Mouse (Mus musculus) forebrain, embryonic 14.5 days (tissue): ENCODE results near the gene Hmgb1. TPM values are rescaled to one million over a fixed set of nuclear protein-coding genes. Genes with fewer than 3 reads are reported as not detected.

Source experiments
- ATAC-seq: fragments of 200-750 bp; cut with Nextera tagmentation; 2 replicates; pipeline ENCODE4 v1.8.0; 2017; ENCODE audit warnings: mild to moderate bottlenecking, moderate library complexity
- DNase-seq: peaks from one replicate; pipeline ENCODE4 v3.0.0-alpha.2; 2015; ENCODE audit warnings: low spot score
- H3K27ac ChIP-seq: fragments of 300-500 bp; sonication (generic); 2 replicates; pipeline ENCODE4 v1.5.1; 2014; ENCODE audit warnings: low read depth, mild to moderate bottlenecking, control low read depth, low read length, moderate library complexity
- H3K27me3 ChIP-seq: fragments of 300-500 bp; sonication (generic); replicated peaks from 2 replicates; pipeline ENCODE4 v1.6.1; 2014; ENCODE audit warnings: low read length, control low read depth, mixed read lengths; ENCODE audit not compliant: control insufficient read depth, insufficient read depth
- H3K36me3 ChIP-seq: fragments of 300-500 bp; sonication (generic); 2 replicates; pipeline ENCODE4 v1.6.1; 2014; ENCODE audit warnings: low read length, control low read depth; ENCODE audit not compliant: control insufficient read depth, insufficient read depth
- H3K4me1 ChIP-seq: fragments of 300-500 bp; sonication (generic); 2 replicates; pipeline ENCODE4 v1.6.1; 2014; ENCODE audit warnings: antibody characterized with exemption, low read length, control low read depth; ENCODE audit not compliant: control insufficient read depth, insufficient read depth
- H3K4me2 ChIP-seq: fragments of 300-500 bp; sonication (generic); 2 replicates; pipeline ENCODE4 v1.6.1; 2014; ENCODE audit warnings: mild to moderate bottlenecking, control low read depth, low read length
- H3K4me3 ChIP-seq: fragments of 300-500 bp; sonication (generic); 2 replicates; pipeline ENCODE4 v1.5.1; 2014; ENCODE audit warnings: low read depth, low read length, control low read depth
- H3K9ac ChIP-seq: fragments of 300-500 bp; sonication (generic); 2 replicates; pipeline ENCODE4 v1.6.1; 2014; ENCODE audit warnings: mild to moderate bottlenecking, low read length, control low read depth, moderate library complexity
- H3K9me3 ChIP-seq: fragments of 300-500 bp; sonication (generic); replicated peaks from 2 replicates; pipeline ENCODE4 v1.6.1; 2016; ENCODE audit warnings: low read length, control low read depth, mixed read lengths; ENCODE audit not compliant: control insufficient read depth
- WGBS: fragments of 180-500 bp; shearing (Covaris S2); extraction: QIAGEN DNeasy Blood & Tissue Kit; methylation state at CpG from one replicate; pipeline ENCODE4 v1.1.7; 2014; 5-methylcytosine and 5-hydroxymethylcytosine counted together
- polyA plus RNA-seq: library from polyadenylated mRNA; unstranded; fragments of >200 nt; fragmentation: Nextera tagmentation; extraction: Ambion mirVana; gene quantifications from 2 replicates; pipeline ENCODE4 v1.2.1, GENCODE M21; 2014

Gene Hmgb1
- polyA plus RNA-seq, 1 experiment from 2014 or later, result 1,219 TPM

DNA sequence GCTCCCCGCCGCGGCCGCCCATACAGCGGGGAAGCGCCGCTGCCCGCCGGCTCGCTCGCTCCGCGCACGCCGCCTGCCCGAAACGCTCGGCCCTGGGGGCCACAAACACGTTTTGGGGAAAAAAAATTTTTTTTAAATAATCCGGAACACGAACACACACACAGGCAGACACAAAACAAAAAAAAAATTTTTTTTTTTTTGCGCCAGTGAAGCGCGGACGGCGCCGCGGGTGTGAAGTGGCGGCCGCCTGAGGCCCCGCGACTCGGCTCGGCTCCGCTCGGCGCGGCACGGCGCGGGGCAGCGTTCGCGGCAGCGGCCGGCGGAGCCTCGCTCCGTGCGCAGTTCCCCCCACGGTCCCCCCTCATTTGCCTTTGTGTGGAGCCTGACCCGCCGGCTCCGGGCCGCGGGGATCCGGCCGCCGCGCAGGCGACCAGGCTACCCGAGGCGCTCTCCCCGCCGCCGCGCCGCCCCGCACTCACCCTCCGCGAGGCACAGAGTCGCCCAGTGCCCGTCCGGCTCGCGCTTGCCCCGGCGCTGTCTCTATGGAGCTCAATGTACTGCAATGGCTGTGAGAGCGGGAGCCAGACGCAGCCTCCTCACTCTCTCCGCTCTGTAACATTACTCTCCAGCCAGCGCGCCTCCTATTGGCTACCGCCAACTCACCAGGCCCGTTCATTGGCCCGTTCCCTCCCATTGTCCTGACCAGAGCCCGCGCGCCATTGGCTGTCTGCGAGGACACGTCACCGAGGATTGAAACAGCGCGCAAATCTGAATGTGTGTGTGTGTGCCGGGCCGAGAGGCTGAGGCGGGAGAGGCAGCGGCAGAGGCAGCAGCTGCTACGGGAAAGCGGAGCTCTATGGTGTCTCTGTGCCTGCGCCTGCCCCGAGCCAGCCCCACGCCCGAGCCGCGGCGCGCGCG, 131.6 kb downstream of the Hmgb1 start:
- DNase-seq (peak; percentile 100), ATAC-seq (peak; percentile 96)
- no peaks in the 10 kb centered on the region for H3K9me3 ChIP-seq
- peak overlapping the region; percentile 84 for H3K4me3 ChIP-seq
- under 1% methylated on average over 101 of the region's 110 CpGs for WGBS
- H3K36me3 ChIP-seq, result peaks cover 15% of the 10 kb centered on the region
- H3K4me1 ChIP-seq, result peaks cover 7% of the 10 kb centered on the region; the same call in 1 of the 2 replicates
- H3K9ac ChIP-seq, result peak overlapping the region; percentile 99
- no peaks in the 10 kb centered on the region for H3K27me3 ChIP-seq
- peak overlapping the region; percentile 84 for H3K4me2 ChIP-seq
- peak overlapping the region; percentile 100 for H3K27ac ChIP-seq

DNA sequence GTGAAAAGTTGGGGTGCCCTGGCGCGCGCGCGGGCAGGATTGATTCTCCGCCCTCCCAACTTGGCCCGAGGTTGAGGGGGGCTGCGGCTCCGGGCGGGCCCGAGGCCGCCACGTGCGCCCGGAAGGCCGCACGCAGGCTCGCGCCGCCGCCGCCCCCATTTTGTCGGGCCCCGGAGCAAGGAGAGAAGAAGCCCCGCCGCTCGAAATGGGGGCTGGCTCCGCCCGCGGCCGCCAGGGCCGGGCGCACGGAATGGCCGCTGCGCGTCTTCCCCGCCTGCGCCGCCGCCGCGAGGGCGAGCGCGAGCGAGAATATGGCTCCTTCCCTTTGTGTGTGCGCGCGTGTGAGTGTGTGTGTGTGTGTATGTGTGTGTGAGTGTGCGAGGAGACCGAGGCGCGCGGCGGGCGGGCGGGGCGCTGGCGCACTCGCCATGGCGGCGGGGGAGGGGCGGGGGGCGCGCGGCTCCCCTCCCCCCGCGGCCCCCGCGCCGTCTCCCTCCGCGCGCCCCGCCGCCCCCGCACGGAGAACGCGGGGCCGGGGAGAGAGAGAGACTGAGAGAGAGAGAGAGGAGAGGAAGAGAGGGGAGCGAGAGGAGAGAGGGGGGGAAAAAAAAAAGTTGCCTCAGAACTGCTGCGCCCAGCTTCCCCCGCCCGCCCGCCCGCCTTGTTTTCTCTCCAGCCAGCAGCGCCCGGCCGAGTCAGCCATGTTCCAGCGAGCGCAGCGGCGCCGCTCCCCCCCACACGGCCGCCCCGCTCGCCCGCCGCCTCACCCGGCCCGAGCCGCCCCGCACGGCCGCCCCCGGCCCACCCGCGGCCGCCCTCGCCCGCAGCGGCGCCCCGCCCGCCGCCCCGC, 132.5 kb downstream of the Hmgb1 start:
- WGBS, result 1% methylated on average over 66 of the region's 120 CpGs
- peak overlapping the region; percentile 100 for H3K27ac ChIP-seq

GRCm38 (mm10) chr5:149051194-149051570, 133.1 kb downstream of the Hmgb1 start:
- peaks cover 7% of the 10 kb centered on the region; the same call in 1 of the 2 replicates for H3K4me1 ChIP-seq
- ATAC-seq, result no peak
- H3K4me3 ChIP-seq, result peak overlapping the region; percentile 84
- peak; percentile 40 for DNase-seq
- peak overlapping the region; percentile 91 for H3K4me2 ChIP-seq
- no peaks in the 10 kb centered on the region for H3K27me3 ChIP-seq
- H3K27ac ChIP-seq, result peak overlapping the region; percentile 100
- H3K9me3 ChIP-seq, result no peaks in the 10 kb centered on the region
- H3K9ac ChIP-seq, result peak overlapping the region; percentile 99
- peaks cover 23% of the 10 kb centered on the region for H3K36me3 ChIP-seq
- under 1% methylated on average over 26 of the region's 27 CpGs for WGBS

More for the DNA sequence above, 132.5 kb downstream of the Hmgb1 start:
- H3K4me1 ChIP-seq, result peaks cover 7% of the 10 kb centered on the region; the same call in 1 of the 2 replicates
- H3K27me3 ChIP-seq, result no peaks in the 10 kb centered on the region
- no peaks in the 10 kb centered on the region for H3K9me3 ChIP-seq
- peak overlapping the region; percentile 99 for H3K9ac ChIP-seq
- peaks cover 17% of the 10 kb centered on the region for H3K36me3 ChIP-seq
- peak overlapping the region; percentile 84 for H3K4me3 ChIP-seq
- ATAC-seq (peak; percentile 42), DNase-seq (peak; percentile 90)
- H3K4me2 ChIP-seq, result peak overlapping the region; percentile 91

GRCm38 (mm10) chr5:149050588-149051160, 133.6 kb downstream of the Hmgb1 start:
- peaks cover 7% of the 10 kb centered on the region; the same call in 1 of the 2 replicates for H3K4me1 ChIP-seq
- WGBS, result 20% methylated on average over 10 of the region's 10 CpGs
- H3K27me3 ChIP-seq, result no peaks in the 10 kb centered on the region
- peak overlapping the region; percentile 91 for H3K4me2 ChIP-seq
- DNase-seq, result no peak
- H3K9me3 ChIP-seq, result no peaks in the 10 kb centered on the region
- H3K4me3 ChIP-seq, result peak overlapping the region; percentile 84
- peak overlapping the region; percentile 100; the same call in 1 of the 2 replicates for H3K27ac ChIP-seq
- peak overlapping the region; percentile 99 for H3K9ac ChIP-seq
- no peak for ATAC-seq
- peaks cover 28% of the 10 kb centered on the region for H3K36me3 ChIP-seq

- Histone ChIP-seq H3K9ac (no peak overlapping the region), H3K4me1 (peaks cover 7% of the 10 kb centered on the region; the same call in 1 of the 2 replicates), H3K27me3 (no peaks in the 10 kb centered on the region), H3K36me3 (peaks cover 36% of the 10 kb centered on the region), H3K4me3 (0 out of 2 replicates have a peak overlapping the region, but pooled peaks have one; percentile 84), H3K27ac (no peak overlapping the region), H3K4me2 (peak overlapping the region; percentile 20; the same call in 1 of the 2 replicates), H3K9me3 (no peaks in the 10 kb centered on the region)
- WGBS, result 69% methylated on average over 3 of the region's 3 CpGs
- DNase-seq, result no peak
- ATAC-seq, result no peak
Measured at GRCm38 (mm10) chr5:149049435-149049834, 134.9 kb downstream of the Hmgb1 start.

- 90% methylated on average over 1 of the region's 1 CpGs for WGBS
- Histone ChIP-seq H3K9ac (no peak overlapping the region), H3K27ac (no peak overlapping the region), H3K4me1 (peaks cover 7% of the 10 kb centered on the region; the same call in 1 of the 2 replicates), H3K27me3 (no peaks in the 10 kb centered on the region), H3K9me3 (no peaks in the 10 kb centered on the region), H3K36me3 (peaks cover 36% of the 10 kb centered on the region), H3K4me3 (no peak overlapping the region), H3K4me2 (no peak overlapping the region)
- no peak for ATAC-seq
- peak; percentile 54 for DNase-seq
Measured at GRCm38 (mm10) chr5:149048961-149049360, 135.3 kb downstream of the Hmgb1 start.

DNA sequence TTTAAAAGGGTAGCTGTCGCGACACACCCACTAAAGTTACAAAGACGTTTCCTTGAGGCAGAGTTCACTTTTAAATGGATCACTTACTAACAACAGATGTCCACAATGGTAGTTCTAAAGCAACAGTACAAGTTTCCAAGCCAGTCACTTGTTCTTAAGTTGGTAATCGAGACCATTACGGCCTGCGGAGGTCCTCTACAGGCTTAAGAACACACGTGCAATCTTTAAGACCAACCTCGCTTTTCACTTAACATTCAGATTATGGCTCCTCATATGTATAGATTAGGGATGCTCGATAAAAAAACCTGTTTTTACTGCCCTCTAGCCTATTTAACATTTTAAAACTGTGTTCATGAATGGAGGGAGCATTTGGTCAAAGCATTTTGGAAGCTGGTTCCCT, 137.6 kb downstream of the Hmgb1 start:
- H3K36me3 ChIP-seq, result peaks cover 36% of the 10 kb centered on the region
- no peak for DNase-seq
- H3K9ac ChIP-seq, result no peak overlapping the region
- peaks cover 4% of the 10 kb centered on the region; the same call in 1 of the 2 replicates for H3K4me1 ChIP-seq
- no peak for ATAC-seq
- no peak overlapping the region for H3K4me2 ChIP-seq
- no peak overlapping the region for H3K4me3 ChIP-seq
- H3K27me3 ChIP-seq, result no peaks in the 10 kb centered on the region
- H3K27ac ChIP-seq, result no peak overlapping the region
- WGBS, result 80% methylated on average over 9 of the region's 9 CpGs
- H3K9me3 ChIP-seq, result no peaks in the 10 kb centered on the region

DNA sequence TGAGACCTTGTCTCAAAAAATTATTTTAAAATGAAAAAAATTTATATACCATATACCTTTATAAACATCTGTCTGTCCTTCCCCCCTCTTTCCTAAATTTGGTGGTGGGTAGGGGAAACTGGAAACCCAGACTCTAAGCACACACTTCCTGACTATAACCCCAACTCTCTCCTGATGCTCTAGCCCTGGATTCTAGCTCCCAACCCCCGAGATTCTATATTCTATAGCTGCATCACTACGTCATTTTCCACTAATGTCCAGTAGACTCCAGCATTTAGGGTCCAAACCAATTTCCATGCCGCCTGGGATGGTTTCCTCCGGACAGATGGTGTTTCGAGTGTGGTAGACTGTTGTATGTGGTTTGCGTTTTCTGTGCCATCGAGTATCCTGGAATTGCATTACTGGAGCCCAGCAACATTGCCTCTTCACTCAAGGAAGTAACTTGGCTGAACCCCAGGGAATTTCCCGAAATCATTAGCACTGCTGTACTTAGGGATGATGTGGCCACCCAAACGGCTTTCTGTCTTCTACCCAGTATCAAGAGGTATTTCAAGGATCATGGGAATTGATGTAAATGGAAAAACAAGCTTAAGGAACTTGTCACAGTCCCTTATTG, 138.7 kb downstream of the Hmgb1 start:
- ATAC-seq (no peak), DNase-seq (peak; percentile 34)
- no peak overlapping the region for H3K9ac ChIP-seq
- 82% methylated on average over 9 of the region's 9 CpGs for WGBS
- H3K9me3 ChIP-seq, result no peaks in the 10 kb centered on the region
- peaks cover 4% of the 10 kb centered on the region; the same call in 1 of the 2 replicates for H3K4me1 ChIP-seq
- H3K4me3 ChIP-seq, result no peak overlapping the region
- no peak overlapping the region for H3K4me2 ChIP-seq
- H3K36me3 ChIP-seq, result peaks cover 36% of the 10 kb centered on the region
- H3K27me3 ChIP-seq, result no peaks in the 10 kb centered on the region
- H3K27ac ChIP-seq, result no peak overlapping the region
